Mouse (Mus musculus) embryonic facial prominence, embryonic 15.5 days (tissue): Measurements from ENCODE around the gene Coq5. TPM values are rescaled to one million over a fixed set of nuclear protein-coding genes. Genes with fewer than 3 reads are reported as not detected.

Experiments used
- ATAC-seq: fragments of 200-750 bp; cut with Nextera tagmentation; 2 replicates; pipeline ENCODE4 v1.8.0; 2017; ENCODE audit warnings: low read depth, moderate TSS enrichment; ENCODE audit not compliant: insufficient number of reproducible peaks, low FRiP score, low TSS enrichment
- H3K27ac ChIP-seq: fragments of 300-500 bp; sonication (generic); replicated peaks from 2 replicates; pipeline ENCODE4 v1.5.1; 2015; ENCODE audit warnings: mild to moderate bottlenecking, inconsistent platforms
- H3K27me3 ChIP-seq: fragments of 300-500 bp; sonication (generic); 2 replicates; pipeline ENCODE4 v1.6.1; 2015; ENCODE audit warnings: inconsistent platforms
- H3K36me3 ChIP-seq: fragments of 300-500 bp; sonication (generic); 2 replicates; pipeline ENCODE4 v1.6.1; 2015; ENCODE audit warnings: mild to moderate bottlenecking, inconsistent platforms
- H3K4me1 ChIP-seq: fragments of 300-500 bp; sonication (generic); 2 replicates; pipeline ENCODE4 v1.6.1; 2015; ENCODE audit warnings: inconsistent platforms
- H3K4me2 ChIP-seq: fragments of 300-500 bp; sonication (generic); replicated peaks from 2 replicates; pipeline ENCODE4 v1.6.1; 2015; ENCODE audit warnings: mild to moderate bottlenecking, inconsistent platforms
- H3K4me3 ChIP-seq: fragments of 300-500 bp; sonication (generic); replicated peaks from 2 replicates; pipeline ENCODE4 v1.5.1; 2015; ENCODE audit warnings: mild to moderate bottlenecking, inconsistent platforms
- H3K9ac ChIP-seq: fragments of 300-500 bp; sonication (generic); 2 replicates; pipeline ENCODE4 v1.6.1; 2015; ENCODE audit warnings: inconsistent platforms
- H3K9me3 ChIP-seq: fragments of 300-500 bp; sonication (generic); replicated peaks from 2 replicates; pipeline ENCODE4 v1.6.1; 2016; ENCODE audit warnings: inconsistent platforms
- WGBS: fragments of 180-500 bp; shearing (Covaris S2); methylation state at CpG from one replicate; pipeline ENCODE4 v1.1.7; 2015; 5-methylcytosine and 5-hydroxymethylcytosine counted together
- polyA plus RNA-seq: library from polyadenylated mRNA; unstranded; fragments of >200 nt; fragmentation: Nextera tagmentation; extraction: Ambion mirVana; gene quantifications from 2 replicates; pipeline ENCODE4 v1.2.1, GENCODE M21; 2015

The Coq5 gene
- polyA plus RNA-seq, 1 experiment from 2014 or later, result 37.3 TPM

DNA sequence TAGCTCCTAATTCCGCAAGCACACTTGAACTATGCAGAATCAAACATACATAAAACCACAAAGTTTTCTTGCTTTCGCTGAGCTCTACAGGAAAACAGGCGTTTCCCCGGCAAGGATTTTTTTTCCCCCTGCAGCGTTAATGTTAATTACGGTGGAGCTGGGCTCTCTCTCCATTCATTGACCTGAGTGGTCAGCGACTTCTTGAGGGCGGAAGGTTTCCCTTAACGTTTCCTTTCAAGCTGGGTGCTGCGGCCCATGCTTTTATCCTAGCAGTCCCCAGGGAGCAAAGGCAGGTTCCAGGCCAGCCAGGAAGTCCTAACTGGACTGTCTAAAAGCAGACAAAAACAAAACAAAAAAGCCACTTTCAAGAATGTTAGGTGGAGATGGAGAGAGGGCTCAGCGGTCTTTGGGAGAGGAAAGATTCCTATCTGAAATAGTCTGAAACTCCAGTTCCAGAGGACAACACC lies 40.7 kb upstream of the Coq5 start:
- Histone ChIP-seq H3K9ac (0 out of 2 replicates have a peak overlapping the region, but pooled peaks have one; percentile 71), H3K9me3 (no peaks in the 10 kb centered on the region), H3K4me2 (peak overlapping the region; percentile 70), H3K36me3 (peaks cover 43% of the 10 kb centered on the region), H3K27ac (no peak overlapping the region), H3K27me3 (no peaks in the 10 kb centered on the region), H3K4me1 (peaks cover 22% of the 10 kb centered on the region), H3K4me3 (peak overlapping the region; percentile 88)
- WGBS, result 5% methylated on average over 11 of the region's 11 CpGs
- ATAC-seq, result no peak

DNA sequence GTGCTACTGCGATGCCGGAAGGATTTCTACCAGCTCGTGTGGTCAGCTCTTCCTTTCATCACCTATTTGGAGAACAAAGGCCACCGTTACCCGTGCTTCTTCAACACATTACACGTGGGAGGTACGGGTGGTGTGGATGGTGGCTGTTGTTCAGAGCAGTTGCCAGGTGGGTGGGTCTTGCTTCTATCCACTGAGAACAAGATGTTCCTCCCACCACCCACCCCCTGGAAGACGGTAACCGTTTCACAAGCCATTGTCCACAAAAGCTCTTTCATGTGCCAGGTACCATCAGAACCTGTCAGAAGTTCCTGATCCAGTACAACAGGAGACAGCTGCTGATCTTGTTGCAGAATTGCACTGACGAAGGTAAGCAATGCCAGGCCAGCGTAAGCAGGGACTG lies 39.3 kb upstream of the Coq5 start:
- no peak for ATAC-seq
- H3K9ac ChIP-seq, result no peak overlapping the region
- no peaks in the 10 kb centered on the region for H3K27me3 ChIP-seq
- H3K4me2 ChIP-seq, result no peak overlapping the region
- H3K4me3 ChIP-seq, result no peak overlapping the region
- peaks cover 57% of the 10 kb centered on the region for H3K36me3 ChIP-seq
- WGBS, result 78% methylated on average over 11 of the region's 11 CpGs
- H3K4me1 ChIP-seq, result peaks cover 19% of the 10 kb centered on the region
- no peak overlapping the region for H3K27ac ChIP-seq
- no peaks in the 10 kb centered on the region for H3K9me3 ChIP-seq

DNA sequence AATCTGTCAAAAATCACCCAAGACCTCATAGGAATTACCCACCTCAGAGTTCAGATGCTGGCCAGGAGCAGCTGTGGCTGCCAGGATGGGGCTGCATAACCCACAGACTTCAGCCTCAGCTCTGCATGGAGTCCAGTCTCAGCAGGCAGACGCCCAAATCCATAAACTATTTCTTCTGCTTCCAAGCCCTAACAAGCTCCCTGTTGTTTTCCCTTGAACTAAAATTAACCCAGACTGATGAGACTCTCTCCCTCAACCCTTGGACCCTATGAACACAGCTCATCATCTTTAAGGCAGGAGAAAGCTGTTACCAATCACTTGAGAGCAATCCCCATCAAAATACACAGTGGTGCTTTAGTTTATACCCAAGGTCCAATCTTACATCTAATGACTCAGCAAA lies 24.0 kb upstream of the Coq5 start:
- WGBS, result 63% methylated on average over 1 of the region's 1 CpGs

DNA sequence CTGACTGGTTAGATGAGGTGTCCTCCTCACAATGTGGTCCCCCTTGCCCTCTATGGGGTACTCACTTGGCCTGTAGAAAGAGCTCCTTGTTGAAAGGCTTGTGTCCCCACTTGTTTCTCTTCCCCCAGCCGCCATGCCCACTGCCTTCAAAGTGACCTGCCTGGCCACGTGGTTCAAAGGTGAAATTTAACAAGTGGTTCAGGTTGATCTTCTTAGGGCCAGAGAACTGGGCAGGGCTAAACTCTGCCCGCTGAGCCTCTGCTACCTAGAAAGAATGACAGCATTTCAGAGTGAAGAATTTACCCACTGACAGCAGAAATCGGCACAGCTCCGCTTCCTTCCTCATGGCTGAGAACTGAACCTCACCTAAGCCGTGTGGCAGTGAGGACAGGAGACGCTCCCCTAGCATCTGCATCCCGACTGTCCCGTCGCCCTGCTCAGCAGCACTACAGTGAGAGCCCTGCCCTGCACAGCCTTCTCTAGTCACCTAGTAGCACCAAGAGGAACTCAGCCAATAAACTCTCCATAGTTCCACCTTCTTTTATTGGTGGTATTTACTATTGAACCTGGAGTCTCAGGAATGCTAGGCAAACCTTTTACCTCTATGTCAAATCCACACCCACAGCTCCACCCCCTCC lies 22.4 kb upstream of the Coq5 start:
- Histone ChIP-seq H3K4me1 (no peaks in the 10 kb centered on the region), H3K27me3 (no peaks in the 10 kb centered on the region), H3K27ac (no peak overlapping the region), H3K9me3 (no peaks in the 10 kb centered on the region), H3K4me3 (no peak overlapping the region), H3K9ac (no peak overlapping the region), H3K36me3 (peaks cover 57% of the 10 kb centered on the region), H3K4me2 (no peak overlapping the region)
- 92% methylated on average over 10 of the region's 10 CpGs for WGBS
- ATAC-seq, result no peak

More for the DNA sequence above, 24.0 kb upstream of the Coq5 start:
- Histone ChIP-seq H3K27me3 (no peaks in the 10 kb centered on the region), H3K27ac (no peak overlapping the region), H3K9ac (no peak overlapping the region), H3K4me1 (no peaks in the 10 kb centered on the region), H3K9me3 (no peaks in the 10 kb centered on the region), H3K4me2 (no peak overlapping the region), H3K36me3 (peaks cover 68% of the 10 kb centered on the region), H3K4me3 (no peak overlapping the region)
- ATAC-seq, result no peak

DNA sequence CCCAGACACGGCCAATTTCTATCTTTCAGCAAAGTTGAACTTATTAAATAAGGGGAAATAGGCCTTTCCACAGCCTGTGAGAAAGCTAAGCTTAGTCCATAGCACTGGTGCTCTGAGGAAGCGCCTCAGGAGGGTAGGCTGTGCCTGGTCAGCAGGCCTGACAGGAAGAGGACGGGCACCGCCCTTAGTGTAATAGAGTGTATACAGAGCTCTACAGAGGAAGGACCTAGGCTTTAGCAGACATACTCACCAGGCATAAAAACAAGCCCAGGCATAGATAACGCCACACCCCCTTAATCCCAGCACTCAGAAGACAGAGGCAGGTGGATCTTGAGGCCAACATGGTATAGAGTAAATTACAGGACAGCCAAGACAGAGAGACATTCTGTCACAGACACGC lies 19.1 kb upstream of the Coq5 start:
- H3K27ac ChIP-seq, result no peak overlapping the region
- no peak for ATAC-seq
- H3K36me3 ChIP-seq, result peaks cover 62% of the 10 kb centered on the region
- no peak overlapping the region for H3K4me3 ChIP-seq
- no peak overlapping the region for H3K4me2 ChIP-seq
- H3K9me3 ChIP-seq, result no peaks in the 10 kb centered on the region
- 80% methylated on average over 6 of the region's 6 CpGs for WGBS
- no peaks in the 10 kb centered on the region for H3K27me3 ChIP-seq
- H3K4me1 ChIP-seq, result no peaks in the 10 kb centered on the region
- no peak overlapping the region for H3K9ac ChIP-seq

DNA sequence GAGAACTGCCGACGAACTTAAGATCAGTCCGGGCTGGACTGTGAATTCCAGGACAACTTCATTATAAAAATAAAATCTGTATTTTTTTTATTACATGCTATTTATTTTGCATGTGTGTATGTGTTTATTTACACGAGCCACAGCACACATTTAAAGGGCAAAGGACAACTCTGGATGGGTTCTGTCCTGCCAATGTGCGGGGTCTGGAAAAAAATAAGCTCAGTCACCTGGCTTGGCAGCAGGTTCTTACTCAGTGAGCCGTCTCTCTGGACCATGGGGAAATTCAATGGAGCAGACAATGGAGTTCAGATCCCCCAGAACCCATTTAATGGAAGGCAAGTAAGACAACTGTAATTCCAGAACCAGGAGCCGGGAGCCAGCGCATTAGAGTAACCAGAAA lies 18.3 kb upstream of the Coq5 start:
- peaks cover 54% of the 10 kb centered on the region for H3K36me3 ChIP-seq
- no peak for ATAC-seq
- H3K4me3 ChIP-seq, result no peak overlapping the region
- 0 out of 2 replicates have a peak, but pooled peaks cover 2% of the 10 kb centered on the region for H3K4me1 ChIP-seq
- H3K27ac ChIP-seq, result no peak overlapping the region
- H3K27me3 ChIP-seq, result no peaks in the 10 kb centered on the region
- 86% methylated on average over 8 of the region's 8 CpGs for WGBS
- H3K4me2 ChIP-seq, result no peak overlapping the region
- H3K9me3 ChIP-seq, result no peaks in the 10 kb centered on the region
- H3K9ac ChIP-seq, result no peak overlapping the region

DNA sequence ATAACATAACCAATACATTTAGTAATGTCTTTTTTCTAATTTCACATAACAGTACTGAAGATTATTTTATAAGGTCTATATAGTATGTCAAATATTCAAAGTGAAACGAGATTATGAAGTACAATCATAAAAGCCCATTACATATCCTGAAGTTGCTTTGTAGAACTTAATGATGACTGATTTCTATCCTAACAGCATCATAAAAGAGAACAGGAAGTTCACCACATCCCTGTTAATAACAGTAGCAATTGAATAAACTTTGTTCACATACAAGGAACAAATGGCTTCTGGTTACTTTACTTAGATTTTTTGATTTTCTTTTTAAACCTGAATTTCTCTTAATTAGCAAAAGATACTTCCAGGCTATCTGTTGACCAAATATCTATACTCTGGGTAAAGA lies 17.6 kb upstream of the Coq5 start:
- no peak overlapping the region for H3K9ac ChIP-seq
- no peak overlapping the region for H3K4me3 ChIP-seq
- H3K9me3 ChIP-seq, result no peaks in the 10 kb centered on the region
- no peak overlapping the region for H3K4me2 ChIP-seq
- WGBS, result 84% methylated on average over 1 of the region's 1 CpGs
- 0 out of 2 replicates have a peak, but pooled peaks cover 7% of the 10 kb centered on the region for H3K4me1 ChIP-seq
- peaks cover 52% of the 10 kb centered on the region for H3K36me3 ChIP-seq
- no peak overlapping the region for H3K27ac ChIP-seq
- ATAC-seq, result no peak
- no peaks in the 10 kb centered on the region for H3K27me3 ChIP-seq

DNA sequence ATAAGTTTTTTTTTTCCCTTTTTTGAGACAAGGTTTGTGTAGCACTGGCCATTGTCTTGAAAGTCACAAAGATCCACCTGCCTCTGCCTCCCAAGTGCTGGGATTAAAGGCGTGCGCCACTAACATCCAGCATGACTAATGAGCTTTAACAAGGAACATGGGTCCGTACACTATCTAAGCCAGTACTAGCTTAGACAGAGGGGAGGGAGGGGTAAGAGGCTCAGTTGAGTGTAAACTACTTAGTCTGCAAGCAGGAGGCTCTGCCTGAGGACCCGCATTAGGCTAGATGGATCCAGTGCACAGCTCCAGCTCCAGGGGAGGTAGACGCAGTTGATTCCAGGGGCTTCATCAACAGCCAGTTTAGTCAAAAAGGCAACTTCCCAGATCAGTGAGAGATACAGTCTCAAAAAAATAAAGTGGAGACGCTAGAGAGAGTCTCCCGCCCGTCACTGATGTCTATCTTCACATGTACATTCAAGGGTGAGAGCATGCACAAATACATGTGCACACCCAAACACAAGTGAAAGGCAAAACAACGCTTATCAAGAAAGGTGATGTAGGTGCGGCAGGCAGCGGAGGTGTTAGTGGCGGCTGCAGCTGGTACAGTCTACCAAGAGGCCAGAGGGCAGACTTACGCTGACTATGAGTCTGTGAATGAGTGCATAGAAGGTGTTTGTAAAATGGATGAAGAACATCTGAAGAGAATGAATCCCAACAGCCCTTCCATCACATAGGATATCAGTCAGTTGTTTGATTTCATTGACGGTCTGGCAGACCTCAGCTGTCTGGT lies 16.8 kb upstream of the Coq5 start:
- H3K9me3 ChIP-seq, result no peaks in the 10 kb centered on the region
- H3K9ac ChIP-seq, result no peak overlapping the region
- H3K36me3 ChIP-seq, result peaks cover 47% of the 10 kb centered on the region
- H3K27me3 ChIP-seq, result no peaks in the 10 kb centered on the region
- ATAC-seq, result no peak
- no peak overlapping the region for H3K4me3 ChIP-seq
- no peak overlapping the region for H3K27ac ChIP-seq
- 83% methylated on average over 14 of the region's 14 CpGs for WGBS
- H3K4me2 ChIP-seq, result no peak overlapping the region
- 0 out of 2 replicates have a peak, but pooled peaks cover 13% of the 10 kb centered on the region for H3K4me1 ChIP-seq

DNA sequence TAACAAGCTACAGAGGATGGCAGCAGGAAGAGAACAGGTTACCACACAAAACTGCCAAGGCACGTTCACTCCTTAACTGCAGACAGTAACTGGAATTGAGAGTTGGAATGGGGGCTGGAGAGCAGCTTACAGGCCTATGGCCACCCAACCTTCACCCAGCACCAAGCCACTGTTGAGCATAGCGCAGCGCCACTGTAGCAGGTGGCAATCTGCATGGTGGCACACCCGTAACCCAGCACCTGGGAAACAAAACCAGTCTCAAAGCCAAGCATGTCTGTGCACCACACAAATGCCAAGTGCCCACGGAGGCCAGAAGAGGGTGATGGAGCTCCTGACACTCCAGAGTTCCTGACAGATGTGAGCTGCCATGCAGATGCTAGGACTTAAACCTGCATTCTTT lies 13.1 kb upstream of the Coq5 start:
- Histone ChIP-seq H3K4me3 (no peak overlapping the region), H3K36me3 (peaks cover 20% of the 10 kb centered on the region), H3K9ac (no peak overlapping the region), H3K27ac (no peak overlapping the region), H3K27me3 (no peaks in the 10 kb centered on the region), H3K4me1 (peaks cover 44% of the 10 kb centered on the region), H3K9me3 (no peaks in the 10 kb centered on the region), H3K4me2 (no peak overlapping the region)
- ATAC-seq, result no peak
- 89% methylated on average over 5 of the region's 5 CpGs for WGBS

DNA sequence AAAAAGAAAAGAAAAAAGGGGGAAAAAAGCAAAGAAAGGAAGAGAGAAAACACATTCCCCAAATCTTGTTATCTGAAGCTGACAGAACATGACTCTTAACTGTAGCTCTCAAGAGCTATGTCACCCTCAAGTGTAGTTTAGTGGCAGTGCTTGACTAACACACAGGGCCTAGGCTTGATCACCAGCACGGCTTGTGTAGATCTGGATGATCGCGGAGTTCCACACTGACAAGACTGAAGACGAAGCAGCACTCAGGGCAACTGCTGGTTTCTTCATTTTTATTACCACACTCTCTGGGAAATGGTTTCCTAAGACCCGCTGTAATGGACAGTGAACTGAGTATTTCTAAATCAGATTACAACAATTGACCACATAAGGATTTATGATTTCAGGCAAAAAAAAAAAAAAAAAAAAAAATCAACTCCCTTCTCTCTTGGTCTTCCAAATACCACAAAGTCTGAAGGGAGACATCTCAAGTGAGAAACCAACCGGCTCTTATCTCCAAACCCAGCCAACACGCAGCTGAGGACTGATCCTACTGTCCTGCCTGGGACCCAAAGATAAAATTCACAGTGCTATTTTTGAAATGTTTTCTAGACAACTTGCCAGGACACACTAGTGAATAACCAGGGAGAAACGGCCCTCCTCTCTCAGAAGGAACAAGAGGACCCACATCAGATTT lies 12.5 kb upstream of the Coq5 start:
- peaks cover 20% of the 10 kb centered on the region for H3K36me3 ChIP-seq
- H3K4me2 ChIP-seq, result no peak overlapping the region
- no peaks in the 10 kb centered on the region for H3K27me3 ChIP-seq
- H3K9me3 ChIP-seq, result no peaks in the 10 kb centered on the region
- peaks cover 44% of the 10 kb centered on the region for H3K4me1 ChIP-seq
- no peak overlapping the region for H3K4me3 ChIP-seq
- 83% methylated on average over 8 of the region's 8 CpGs for WGBS
- no peak overlapping the region for H3K27ac ChIP-seq
- ATAC-seq, result no peak
- no peak overlapping the region for H3K9ac ChIP-seq

DNA sequence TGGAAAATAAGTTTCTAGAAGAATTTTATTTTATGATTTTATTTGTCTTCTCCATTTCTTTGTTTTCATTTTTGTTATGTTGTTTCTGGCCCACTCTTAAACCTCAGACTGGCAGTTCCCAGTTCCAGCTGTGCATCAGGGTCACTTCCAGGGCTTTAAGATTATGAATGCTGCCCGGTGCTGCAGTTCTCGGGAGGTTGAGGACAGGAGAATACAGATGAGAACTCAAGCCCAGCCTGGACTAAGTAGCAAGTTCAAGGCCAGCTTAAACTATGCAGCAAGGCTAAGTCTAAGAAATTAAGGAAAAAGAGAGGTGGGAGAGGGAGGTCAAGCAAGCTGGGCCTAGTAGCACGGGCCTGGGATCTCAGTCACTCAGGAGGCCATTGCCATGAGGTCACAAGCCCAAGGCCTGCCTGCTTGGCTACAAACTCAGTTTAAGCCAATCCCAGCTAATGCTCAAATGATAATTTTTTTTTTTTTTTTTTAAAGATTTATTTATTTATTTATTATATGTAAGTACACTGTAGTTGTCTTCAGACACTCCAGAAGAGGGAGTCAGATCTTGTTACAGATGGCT lies 11.9 kb upstream of the Coq5 start:
- H3K27me3 ChIP-seq, result no peaks in the 10 kb centered on the region

More for the DNA sequence above, 11.9 kb upstream of the Coq5 start:
- Histone ChIP-seq H3K4me2 (no peak overlapping the region), H3K36me3 (peaks cover 15% of the 10 kb centered on the region), H3K4me1 (peaks cover 44% of the 10 kb centered on the region), H3K4me3 (no peak overlapping the region), H3K9ac (no peak overlapping the region), H3K9me3 (no peaks in the 10 kb centered on the region), H3K27ac (no peak overlapping the region)
- 83% methylated on average over 3 of the region's 3 CpGs for WGBS
- no peak for ATAC-seq
